ENCODE assay signal across 28 mouse cellular contexts in the genomic region with DNA sequence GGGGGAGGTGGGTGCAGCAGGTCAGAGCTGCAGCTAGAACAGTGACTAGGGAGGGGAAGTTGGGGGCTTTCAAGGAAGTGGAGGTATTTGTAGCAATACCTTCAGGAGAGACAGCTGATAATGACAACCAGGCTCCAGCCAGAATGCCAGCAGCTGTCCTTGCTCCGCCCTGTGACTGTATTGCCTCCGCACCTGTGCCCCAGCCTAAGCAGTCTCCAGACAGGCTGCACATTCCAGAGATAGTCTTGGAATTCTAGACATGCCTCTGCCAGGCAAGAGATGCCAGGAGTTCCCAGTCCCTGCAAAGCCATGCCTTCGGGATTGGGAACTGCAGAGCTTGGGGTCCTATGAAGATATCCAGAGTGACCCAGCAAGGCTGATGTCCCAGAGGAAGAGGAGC. TPM values are rescaled to one million over a fixed set of nuclear protein-coding genes. Genes with fewer than 3 reads are reported as not detected.
DNase-seq lines count a peak whose midpoint lies in the region; ATAC-seq and TF ChIP-seq lines count a peak whose summit lies in the region.
"Had no signal": no experiment of that assay in that cellular context is flagged by ENCODE, and none has a peak within 500 bp of the region (broad histone marks: within the 10 kb centered on the region; RNA-seq: fewer than 3 reads in every experiment).

No protein-coding gene starts in this region.

- no peaks in the 10 kb centered on the region for H3K27me3 ChIP-seq in heart, embryonic 12.5 days (replicated peaks)
- no peaks in the 10 kb centered on the region for H3K27me3 ChIP-seq in limb, embryonic 14.5 days (ENCODE audit: control insufficient read depth, insufficient read depth, low read length)
- H3K27me3 ChIP-seq in limb, embryonic 10.5 days (ENCODE audit: low read depth, poor library complexity, severe bottlenecking), result no peaks in the 10 kb centered on the region
- no peaks in the 10 kb centered on the region for H3K27me3 ChIP-seq in heart, embryonic 16.5 days (ENCODE audit: control insufficient read depth, insufficient read depth, low read length)
- H3K27me3 ChIP-seq: limb, embryonic 12.5 days; midbrain, embryonic 12.5 days had no signal

- peak overlapping the region; percentile 32 for H3K27ac ChIP-seq in heart, embryonic 12.5 days (ENCODE audit: poor library complexity, severe bottlenecking)
- H3K27ac ChIP-seq in limb, embryonic 14.5 days (replicated peaks; ENCODE audit: low read depth, low read length), result no peak overlapping the region
- H3K27ac ChIP-seq in limb, embryonic 10.5 days, result no peak overlapping the region
- peak overlapping the region; percentile 70 for H3K27ac ChIP-seq in heart, embryonic 16.5 days (ENCODE audit: low read length)
- H3K27ac ChIP-seq: forebrain, embryonic 10.5 days; hindbrain, embryonic 14.5 days; layer of hippocampus, adult 2 months; limb, embryonic 12.5 days; liver, embryonic 13.5 days; midbrain, embryonic 12.5 days had no signal

- peak; percentile 9 for DNase-seq in cerebellum, adult 11-12 months
- no peak for DNase-seq in heart, postnatal 36 days
- no peak for DNase-seq in limb, embryonic 14.5 days (ENCODE audit: low spot score)
- DNase-seq in limb, embryonic 10.5 days (ENCODE audit: low spot score), result no peak
- DNase-seq in ovary, adult 18-20 months (ENCODE audit: low spot score), result no peak
- DNase-seq: adrenal gland, adult 8-10 months; cerebellum, adult 8-10 months; cerebellum, postnatal 36 days; embryo, embryonic 11 days; gastrocnemius, postnatal 10 days; kidney, adult 8-10 months; kidney, postnatal 25 days; layer of hippocampus, postnatal 36 days; liver, embryonic 13.5 days; lung, embryonic 14.5 days had no signal

- peaks cover 68% of the 10 kb centered on the region for H3K4me1 ChIP-seq in heart, embryonic 12.5 days (replicated peaks)
- H3K4me1 ChIP-seq in limb, embryonic 14.5 days (ENCODE audit: control insufficient read depth, insufficient read depth, low read length), result 0 out of 2 replicates have a peak, but pooled peaks cover 8% of the 10 kb centered on the region
- H3K4me1 ChIP-seq in limb, embryonic 10.5 days, result peaks cover 13% of the 10 kb centered on the region
- H3K4me1 ChIP-seq in heart, embryonic 16.5 days (ENCODE audit: control insufficient read depth, insufficient read depth, low read length), result peaks cover 45% of the 10 kb centered on the region

- intact Hi-C loops in heart, postnatal 36 days (cut with DNase I), result loop anchor here (10.0 kb wide), 1 partner anchor 872 kb away; a partner anchor contains a TSS

- H3K4me2 ChIP-seq in heart, embryonic 12.5 days, result peak overlapping the region; percentile 96; the same call in 1 of the 2 replicates
- no peak overlapping the region for H3K4me2 ChIP-seq in limb, embryonic 14.5 days (replicated peaks; ENCODE audit: low read depth, low read length, severe bottlenecking)
- peak overlapping the region; percentile 92 for H3K4me2 ChIP-seq in heart, embryonic 16.5 days (ENCODE audit: low read depth, low read length)
- H3K4me2 ChIP-seq: hindbrain, embryonic 14.5 days; limb, embryonic 12.5 days; liver, embryonic 13.5 days; lung, embryonic 14.5 days; midbrain, embryonic 12.5 days had no signal

- no peak overlapping the region for H3K4me3 ChIP-seq in heart, embryonic 12.5 days
- H3K4me3 ChIP-seq in limb, embryonic 14.5 days (replicated peaks; ENCODE audit: low read length), result no peak overlapping the region
- no peak overlapping the region for H3K4me3 ChIP-seq in limb, embryonic 10.5 days
- H3K4me3 ChIP-seq in heart, embryonic 16.5 days (ENCODE audit: low read length), result 0 out of 2 replicates have a peak overlapping the region, but pooled peaks have one; percentile 41
- H3K4me3 ChIP-seq: forebrain, embryonic 10.5 days; layer of hippocampus, adult 2 months; limb, embryonic 12.5 days; liver, embryonic 13.5 days; midbrain, embryonic 12.5 days had no signal

- ATAC-seq in cerebellum, adult (ENCODE audit: insufficient number of reproducible peaks, low FRiP score, low TSS enrichment), result no peak
- ATAC-seq in heart, embryonic 12.5 days (ENCODE audit: insufficient number of reproducible peaks, low FRiP score), result no peak
- ATAC-seq in limb, embryonic 14.5 days (ENCODE audit: low FRiP score, low read depth), result peak; percentile 27; the same call in 1 of the 2 replicates
- ATAC-seq in heart, embryonic 16.5 days (replicated peaks; ENCODE audit: extremely low read depth, insufficient read depth, low FRiP score), result no peak
- ATAC-seq: activated CD4-positive, CD25-positive, alpha-beta regulatory T cell, adult 4 months; forebrain, embryonic 16.5 days; inflammation-experienced regulatory T-cells, adult 6 months had no signal

- WGBS in heart, embryonic 12.5 days, result 35% methylated on average over 3 of the region's 3 CpGs
- WGBS in limb, embryonic 14.5 days, result 55% methylated on average over 3 of the region's 3 CpGs
- 74% methylated on average over 3 of the region's 3 CpGs for WGBS in limb, embryonic 10.5 days
- WGBS in heart, embryonic 16.5 days, result 36% methylated on average over 3 of the region's 3 CpGs

- H3K36me3 ChIP-seq in heart, embryonic 12.5 days, result peaks cover 33% of the 10 kb centered on the region
- no peaks in the 10 kb centered on the region for H3K36me3 ChIP-seq in limb, embryonic 14.5 days (ENCODE audit: control insufficient read depth, insufficient read depth, low read length)
- H3K36me3 ChIP-seq in limb, embryonic 10.5 days, result no peaks in the 10 kb centered on the region
- peaks cover 2% of the 10 kb centered on the region; the same call in 1 of the 2 replicates for H3K36me3 ChIP-seq in heart, embryonic 16.5 days (ENCODE audit: control insufficient read depth, insufficient read depth)
- H3K36me3 ChIP-seq: forebrain, embryonic 10.5 days; limb, embryonic 12.5 days; liver, embryonic 13.5 days; midbrain, embryonic 12.5 days had no signal

- peak overlapping the region; percentile 38 for H3K9ac ChIP-seq in heart, embryonic 12.5 days
- no peak overlapping the region for H3K9ac ChIP-seq in limb, embryonic 14.5 days (ENCODE audit: low read depth, low read length, severe bottlenecking)
- peak overlapping the region; percentile 43 for H3K9ac ChIP-seq in heart, embryonic 16.5 days (ENCODE audit: low read length)
- H3K9ac ChIP-seq: hindbrain, embryonic 14.5 days; limb, embryonic 12.5 days; liver, embryonic 13.5 days; lung, embryonic 14.5 days; midbrain, embryonic 12.5 days had no signal

- H3K9me3 ChIP-seq in heart, embryonic 12.5 days (replicated peaks), result no peaks in the 10 kb centered on the region
- H3K9me3 ChIP-seq in limb, embryonic 14.5 days (ENCODE audit: control insufficient read depth, low read length), result no peaks in the 10 kb centered on the region
- H3K9me3 ChIP-seq in limb, embryonic 10.5 days (replicated peaks), result no peaks in the 10 kb centered on the region
- H3K9me3 ChIP-seq in heart, embryonic 16.5 days (replicated peaks; ENCODE audit: control insufficient read depth, low read length), result no peaks in the 10 kb centered on the region
- H3K9me3 ChIP-seq: forebrain, embryonic 10.5 days; limb, embryonic 12.5 days; liver, embryonic 13.5 days; midbrain, embryonic 12.5 days had no signal

- no peak for TF ChIP-seq POLR2A in limb, embryonic 14.5 days (IDR thresholded peaks at IDR 0.05; ENCODE audit: borderline replicate concordance, extremely low read depth, insufficient read depth, insufficient read length)

RNA-seq across cellular contexts. Expression of a gene that starts 4.2 kb away (rescaled TPM):
- polyA plus RNA-seq in heart, embryonic 12.5 days (2016; fragmentation: Nextera tagmentation; extraction: Ambion mirVana), result 446 and 471 TPM in 2 replicates
- total RNA-seq in heart, postnatal 36 days (2021), result 100 to 1,000 TPM; 128 to 143 TPM
- polyA plus RNA-seq in limb, embryonic 14.5 days (2012; rRNA removed), result 514 and 640 TPM in 2 replicates
- 339 and 378 TPM in 2 replicates for polyA plus RNA-seq in limb, embryonic 14.5 days (2014; fragmentation: Nextera tagmentation; extraction: Ambion mirVana)
- 491 and 543 TPM in 2 replicates for polyA plus RNA-seq in limb, embryonic 10.5 days (2016; fragmentation: Nextera tagmentation; extraction: Ambion mirVana)
- polyA plus RNA-seq in heart, embryonic 16.5 days (2015; fragmentation: Nextera tagmentation; extraction: Ambion mirVana), result 331 and 376 TPM in 2 replicates

RNA-seq across cellular contexts. Expression of a gene that starts 4.4 kb away (rescaled TPM):
- 3,183 and 3,245 TPM in 2 replicates for polyA plus RNA-seq in heart, embryonic 12.5 days (2016; fragmentation: Nextera tagmentation; extraction: Ambion mirVana)
- total RNA-seq in heart, postnatal 36 days (2021), result 1,000 to 10,000 TPM; 4,706 to 5,436 TPM
- 301 and 458 TPM in 2 replicates for polyA plus RNA-seq in limb, embryonic 14.5 days (2012; rRNA removed)
- 374 and 483 TPM in 2 replicates for polyA plus RNA-seq in limb, embryonic 14.5 days (2014; fragmentation: Nextera tagmentation; extraction: Ambion mirVana)
- polyA plus RNA-seq in limb, embryonic 10.5 days (2016; fragmentation: Nextera tagmentation; extraction: Ambion mirVana), result 2.7 and 3.8 TPM in 2 replicates
- polyA plus RNA-seq in heart, embryonic 16.5 days (2015; fragmentation: Nextera tagmentation; extraction: Ambion mirVana), result 4,861 and 5,105 TPM in 2 replicates
- total RNA-seq: neutrophil, adult 5-6 weeks had no signal
- polyA plus RNA-seq: activated CD4-positive, CD25-positive, alpha-beta regulatory T cell, adult 4 months; inflammation-experienced regulatory T-cells, adult 6 months had no signal

RNA-seq across cellular contexts. Expression of a gene that starts 5.2 kb away (rescaled TPM):
- polyA plus RNA-seq in heart, embryonic 12.5 days (2016; fragmentation: Nextera tagmentation; extraction: Ambion mirVana), result 0.34 and 0.50 TPM in 2 replicates
- 10 to 100 TPM; 14.2 to 18.3 TPM for total RNA-seq in heart, postnatal 36 days (2021)
- polyA plus RNA-seq in limb, embryonic 14.5 days (2012; rRNA removed), result 3.7 and 4.0 TPM in 2 replicates
- polyA plus RNA-seq in limb, embryonic 14.5 days (2014; fragmentation: Nextera tagmentation; extraction: Ambion mirVana), result 0.25 and 0.29 TPM in 2 replicates
- 0.51 and 0.73 TPM in 2 replicates for polyA plus RNA-seq in limb, embryonic 10.5 days (2016; fragmentation: Nextera tagmentation; extraction: Ambion mirVana)
- polyA plus RNA-seq in heart, embryonic 16.5 days (2015; fragmentation: Nextera tagmentation; extraction: Ambion mirVana), result 0.97 TPM in 2 replicates
- total RNA-seq: granulocyte monocyte progenitor cell, adult 5-6 weeks had no signal
- polyA plus RNA-seq: activated CD4-positive, CD25-positive, alpha-beta regulatory T cell, adult 4 months; inflammation-experienced regulatory T-cells, adult 6 months had no signal

RNA-seq across cellular contexts. Expression of a gene that starts 38.6 kb away (rescaled TPM):
- 8.1 and 11.6 TPM in 2 replicates for polyA plus RNA-seq in heart, embryonic 12.5 days (2016; fragmentation: Nextera tagmentation; extraction: Ambion mirVana)
- total RNA-seq in heart, postnatal 36 days (2021), result 1 to 10 TPM; 3.8 to 4.3 TPM
- 9.5 and 10.5 TPM in 2 replicates for polyA plus RNA-seq in limb, embryonic 14.5 days (2012; rRNA removed)
- 11.8 and 12.3 TPM in 2 replicates for polyA plus RNA-seq in limb, embryonic 14.5 days (2014; fragmentation: Nextera tagmentation; extraction: Ambion mirVana)
- 11.3 and 11.7 TPM in 2 replicates for polyA plus RNA-seq in limb, embryonic 10.5 days (2016; fragmentation: Nextera tagmentation; extraction: Ambion mirVana)
- polyA plus RNA-seq in heart, embryonic 16.5 days (2015; fragmentation: Nextera tagmentation; extraction: Ambion mirVana), result 9.5 TPM in 2 replicates

RNA-seq across cellular contexts. Expression of a gene that starts 38.8 kb away (rescaled TPM):
- polyA plus RNA-seq in heart, embryonic 12.5 days (2016; fragmentation: Nextera tagmentation; extraction: Ambion mirVana), result 59.7 and 65.0 TPM in 2 replicates
- total RNA-seq in heart, postnatal 36 days (2021), result 10 to 100 TPM; 44.8 to 45.2 TPM
- polyA plus RNA-seq in limb, embryonic 14.5 days (2012; rRNA removed), result 90.1 and 108 TPM in 2 replicates
- 71.7 and 76.4 TPM in 2 replicates for polyA plus RNA-seq in limb, embryonic 14.5 days (2014; fragmentation: Nextera tagmentation; extraction: Ambion mirVana)
- polyA plus RNA-seq in limb, embryonic 10.5 days (2016; fragmentation: Nextera tagmentation; extraction: Ambion mirVana), result 133 and 148 TPM in 2 replicates
- 54.5 and 56.4 TPM in 2 replicates for polyA plus RNA-seq in heart, embryonic 16.5 days (2015; fragmentation: Nextera tagmentation; extraction: Ambion mirVana)

Comparison
In these comparisons a context has a peak if more than half of its experiments do, and no peak if none do; other contexts are left out.
1. RNA of a gene that starts 4.4 kb away (polyA plus RNA-seq): 4,861 to 5,105 TPM in heart, embryonic 16.5 days, 3,183 to 3,245 TPM in heart, embryonic 12.5 days and 301 to 483 TPM in limb, embryonic 14.5 days; 2.7 to 3.8 TPM in limb, embryonic 10.5 days; every median in the first group is over 10 times any median in the second.
2. H3K27ac ChIP-seq: peak in heart, embryonic 12.5 days (single experiment) and heart, embryonic 16.5 days (single experiment); none in limb, embryonic 14.5 days (single experiment) and limb, embryonic 10.5 days (single experiment).